Mouse (Mus musculus): ENCODE data around the gene Pdzph1. TPM values are rescaled to one million over a fixed set of nuclear protein-coding genes. Genes with fewer than 3 reads are reported as not detected.

The Pdzph1 gene
- total RNA-seq, 1 experiment from 2014 or later, result not detected

Other genes starting within 250 kb of the Pdzph1 start
- not detected in 3 replicates for gene Nudt12, start 22.0 kb upstream of the Pdzph1 start, total RNA-seq (2017)

All from monocyte, adult 5-6 weeks (primary cell).